In the genomic region with DNA sequence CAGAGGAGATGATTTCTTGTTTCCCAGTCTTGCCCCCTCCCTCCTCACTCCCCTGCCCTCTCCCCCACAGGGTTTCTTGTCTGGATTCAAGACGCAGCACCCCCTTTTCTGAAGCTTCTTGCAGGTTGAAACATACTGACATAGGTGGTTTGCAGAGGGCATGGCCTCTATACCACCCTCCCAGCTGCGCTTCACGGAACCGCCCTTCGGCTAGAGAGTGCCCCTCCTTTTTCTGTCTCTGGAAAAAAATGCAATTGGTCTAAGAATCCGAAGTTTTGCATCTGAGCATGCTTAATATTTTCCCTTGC, we compare ENCODE assay signal across 8 mouse cellular contexts. TPM values are rescaled to one million over a fixed set of nuclear protein-coding genes. Genes with fewer than 3 reads are reported as not detected.
DNase-seq lines count a peak whose midpoint lies in the region; ATAC-seq and TF ChIP-seq lines count a peak whose summit lies in the region.

No protein-coding gene starts in this region.

- no peaks in the 10 kb centered on the region for H3K79me2 ChIP-seq in CH12.LX (replicated peaks; ENCODE audit: control insufficient read depth, extremely low read depth, insufficient read depth, poor library complexity, severe bottlenecking)

- 4% methylated on average over 6 of the region's 6 CpGs for WGBS in heart, embryonic 10.5 days
- WGBS in forebrain, embryonic 12.5 days: 3% methylated on average over 6 of the region's 6 CpGs
- 22% methylated on average over 6 of the region's 6 CpGs for WGBS in liver, embryonic 13.5 days (ENCODE audit: insufficient replicate concordance)

- peak overlapping the region; percentile 94 for H3K27ac ChIP-seq in heart, embryonic 10.5 days
- no peak overlapping the region for H3K27ac ChIP-seq in CH12.LX (ENCODE audit: insufficient read depth, low read depth)
- peak overlapping the region; percentile 100 for H3K27ac ChIP-seq in forebrain, embryonic 12.5 days
- H3K27ac ChIP-seq in liver, embryonic 13.5 days: no peak overlapping the region

- dilution Hi-C loops in CH12.LX (cut with MboI; ENCODE audit: extremely low pct_ligation_motif_present, extremely low pct_unique_long_range_greater_than_20kb, low sequenced_read_pairs): no loop called here

- no peaks in the 10 kb centered on the region for H3K9me3 ChIP-seq in heart, embryonic 10.5 days
- H3K9me3 ChIP-seq in CH12.LX (replicated peaks; ENCODE audit: low read length): no peaks in the 10 kb centered on the region
- H3K9me3 ChIP-seq in forebrain, embryonic 12.5 days: no peaks in the 10 kb centered on the region
- no peaks in the 10 kb centered on the region for H3K9me3 ChIP-seq in liver, embryonic 13.5 days (replicated peaks)

- in situ Hi-C loops in CH12.LX (cut with MboI; ENCODE audit: low pct_ligation_motif_present, low pct_unique_long_range_greater_than_20kb, low sequenced_read_pairs): no loop called here

- H3K27me3 ChIP-seq in heart, embryonic 10.5 days (ENCODE audit: insufficient read depth, poor library complexity, severe bottlenecking): no peaks in the 10 kb centered on the region
- H3K27me3 ChIP-seq in CH12.LX (replicated peaks): peaks cover 46% of the 10 kb centered on the region
- no peaks in the 10 kb centered on the region for H3K27me3 ChIP-seq in forebrain, embryonic 12.5 days
- peaks cover 65% of the 10 kb centered on the region for H3K27me3 ChIP-seq in liver, embryonic 13.5 days

- no peak for ATAC-seq in forebrain, embryonic 12.5 days (ENCODE audit: low FRiP score)
- ATAC-seq in liver, embryonic 13.5 days (ENCODE audit: low read depth): no peak

- H3K4me2 ChIP-seq in CH12.LX (ENCODE audit: insufficient read depth, low read depth, poor library complexity, severe bottlenecking): peak overlapping the region; percentile 93
- H3K4me2 ChIP-seq in forebrain, embryonic 12.5 days: peak overlapping the region; percentile 75
- H3K4me2 ChIP-seq in liver, embryonic 13.5 days: peak overlapping the region; percentile 71

- H3K4me1 ChIP-seq in heart, embryonic 10.5 days: peaks cover 10% of the 10 kb centered on the region; the same call in 1 of the 2 replicates
- H3K4me1 ChIP-seq in CH12.LX (ENCODE audit: control insufficient read depth in 1 of 2, insufficient read depth in 2 of 2): peaks cover 5 to 17% of the 10 kb centered on the region in 2 experiments; a peak in 3 of 4 replicates
- peaks cover 37% of the 10 kb centered on the region for H3K4me1 ChIP-seq in forebrain, embryonic 12.5 days
- peaks cover 4% of the 10 kb centered on the region; the same call in 1 of the 2 replicates for H3K4me1 ChIP-seq in liver, embryonic 13.5 days (replicated peaks)

- peak overlapping the region; percentile 80 for H3K4me3 ChIP-seq in heart, embryonic 10.5 days
- H3K4me3 ChIP-seq in CH12.LX (replicated peaks in 1 of 3; ENCODE audit: low read depth in 2 of 3, low read length in 2 of 3, poor library complexity in 1 of 3): no peak overlapping the region
- H3K4me3 ChIP-seq in forebrain, embryonic 12.5 days (replicated peaks): peak overlapping the region; percentile 79
- H3K4me3 ChIP-seq in liver, embryonic 13.5 days (replicated peaks): peak overlapping the region; percentile 59; the same call in 1 of the 2 replicates

- no peak for TF ChIP-seq POLR2A in CH12.LX (IDR thresholded peaks at IDR 0.05; ENCODE audit: low read depth, low read length)

- H3K36me3 ChIP-seq in heart, embryonic 10.5 days: no peaks in the 10 kb centered on the region
- no peaks in the 10 kb centered on the region for H3K36me3 ChIP-seq in CH12.LX (replicated peaks in 1 of 2; ENCODE audit: control insufficient read depth in 1 of 2, insufficient read depth in 1 of 2, low read length in 1 of 2)
- H3K36me3 ChIP-seq in forebrain, embryonic 12.5 days (replicated peaks): no peaks in the 10 kb centered on the region
- no peaks in the 10 kb centered on the region for H3K36me3 ChIP-seq in liver, embryonic 13.5 days

- no peak for DNase-seq in heart, embryonic 10.5 days (ENCODE audit: low spot score)
- DNase-seq in heart, postnatal 25 days (ENCODE audit: low spot score): no peak
- DNase-seq in CH12.LX (ENCODE audit: extremely low read depth): no peak
- no peak for DNase-seq in liver, embryonic 13.5 days
- DNase-seq in urinary bladder, postnatal 4 days (ENCODE audit: low spot score in 2 of 2): no peak
- DNase-seq in kidney, adult 8-10 months: no peak
- DNase-seq in gastrocnemius, postnatal 25 days: no peak

- TF ChIP-seq RAD21 in CH12.LX (IDR thresholded peaks at IDR 0.05; ENCODE audit: low read depth, low read length): no peak

- no peak for TF ChIP-seq CTCF in CH12.LX (conservative IDR thresholded peaks at IDR 0.05 in 1 of 2, IDR thresholded peaks at IDR 0.05 in 1 of 2; ENCODE audit: low read depth in 2 of 2, low read length in 2 of 2)

- intact Hi-C loops in heart, postnatal 25 days (cut with DNase I): loop anchor here (5.0 to 10.0 kb wide), 2 partner anchors 96 to 127 kb away; no protein-coding TSS in a partner anchor

- H3K9ac ChIP-seq in CH12.LX (ENCODE audit: insufficient read depth, low read depth): no peak overlapping the region
- peak overlapping the region; percentile 87 for H3K9ac ChIP-seq in forebrain, embryonic 12.5 days
- no peak overlapping the region for H3K9ac ChIP-seq in liver, embryonic 13.5 days

- no peak for TF ChIP-seq EP300 in CH12.LX (IDR thresholded peaks at IDR 0.05; ENCODE audit: low read length)

TF ChIP-seq in CH12.LX, 34 proteins besides CTCF, POLR2A, EP300 and RAD21:
- TF ChIP-seq SIN3A (IDR thresholded peaks at IDR 0.05; ENCODE audit: low read length) (no peak), MXI1 (IDR thresholded peaks at IDR 0.05; ENCODE audit: low read depth, low read length) (no peak), CHD1 (IDR thresholded peaks at IDR 0.05; ENCODE audit: low read depth, low read length) (no peak), MEF2A (IDR thresholded peaks at IDR 0.05; ENCODE audit: borderline replicate concordance, low read depth, low read length) (no peak), UBTF (IDR thresholded peaks at IDR 0.05; ENCODE audit: low read depth, low read length) (no peak), ZNF384 (IDR thresholded peaks at IDR 0.05; ENCODE audit: low read depth, low read length) (no peak), ZC3H11A (IDR thresholded peaks at IDR 0.05; ENCODE audit: low read depth, low read length) (no peak), MAFK (IDR thresholded peaks at IDR 0.05; ENCODE audit: insufficient replicate concordance, low read length) (no peak), MAZ (IDR thresholded peaks at IDR 0.05; ENCODE audit: low read depth, low read length) (no peak), GABPA (IDR thresholded peaks at IDR 0.05; ENCODE audit: insufficient replicate concordance, low read depth, low read length) (no peak), KAT2A (IDR thresholded peaks at IDR 0.05; ENCODE audit: insufficient replicate concordance, low read length) (no peak), CHD2 (IDR thresholded peaks at IDR 0.05; ENCODE audit: low read length) (no peak), MAX (IDR thresholded peaks at IDR 0.05; ENCODE audit: low read length) (no peak), IRF4 (IDR thresholded peaks at IDR 0.05; ENCODE audit: low read depth, low read length) (no peak), NELFE (IDR thresholded peaks at IDR 0.05; ENCODE audit: low read depth, low read length) (no peak), RCOR1 (conservative IDR thresholded peaks at IDR 0.05; ENCODE audit: low read depth, low read length) (no peak), SMC3 (IDR thresholded peaks at IDR 0.05; ENCODE audit: low read depth, low read length) (no peak), TBP (conservative IDR thresholded peaks at IDR 0.05; ENCODE audit: low read depth, low read length) (no peak)

RNA-seq across cellular contexts. Expression of gene Cxxc4, which starts 4.4 kb away (rescaled TPM):
- 3.7 and 4.1 TPM in 2 replicates for polyA plus RNA-seq in heart, embryonic 10.5 days (2016; fragmentation: Nextera tagmentation; extraction: Ambion mirVana)
- 1 to 10 TPM; 2.4 to 2.6 TPM for total RNA-seq in heart, postnatal 25 days (2021)
- not detected in 2 replicates for total RNA-seq in CH12.LX (2012; rRNA removed)
- total RNA-seq in CH12.LX (2014; rRNA removed): 0.05 and 0.12 TPM in 2 replicates
- polyA plus RNA-seq in CH12.LX (2012; ENCODE audit: insufficient read length, low read depth): 0.19 TPM in 1 of 2 replicates, not detected in the other
- 20.9 and 25.5 TPM in 2 replicates for polyA plus RNA-seq in forebrain, embryonic 12.5 days (2016; fragmentation: Nextera tagmentation; extraction: Ambion mirVana)
- polyA plus RNA-seq in liver, embryonic 13.5 days (2015; fragmentation: Nextera tagmentation; extraction: Ambion mirVana): 0.33 and 0.42 TPM in 2 replicates
- under 1 TPM; 0.35 to 0.49 TPM for total RNA-seq in gastrocnemius, postnatal 25 days (2021)

Comparison
In these comparisons a context has a peak if more than half of its experiments do, and no peak if none do; other contexts are left out.
1. H3K27ac ChIP-seq: peak in heart, embryonic 10.5 days (single experiment) and forebrain, embryonic 12.5 days (single experiment); none in CH12.LX (single experiment) and liver, embryonic 13.5 days (single experiment).
2. H3K4me3 ChIP-seq: peak in heart, embryonic 10.5 days (single experiment), forebrain, embryonic 12.5 days (single experiment) and liver, embryonic 13.5 days (single experiment); none in CH12.LX (0 of 3).
3. Peak in every context shown above with its lines, with median percentiles within 50 percentile points of each other: H3K4me2 ChIP-seq.